Mouse (Mus musculus): ENCODE measurements around the gene Trio. TPM values are rescaled to one million over a fixed set of nuclear protein-coding genes. Genes with fewer than 3 reads are reported as not detected.

Trio gene
- polyA plus RNA-seq, 1 experiment, result 24.7 TPM

GRCm38 (mm10) chr15:27693235-27693634 lies 332.4 kb downstream of the Trio start:
- TF ChIP-seq POLR2A (IDR thresholded peaks at IDR 0.05; ENCODE audit: borderline replicate concordance, control insufficient read depth, low read depth, low read length) (no peak), CTCF (IDR thresholded peaks at IDR 0.05; ENCODE audit: control insufficient read depth, insufficient read depth, low read length) (no peak)
- WGBS, result 56% methylated on average over 10 of the region's 10 CpGs
- no peak overlapping the region for H3K27ac ChIP-seq (ENCODE audit: control insufficient read depth, insufficient read depth, low read depth, low read length, poor library complexity)
- no peaks in the 10 kb centered on the region; the same call in 1 of the 2 replicates for H3K4me1 ChIP-seq (ENCODE audit: control insufficient read depth, insufficient read depth, low read length)
- H3K4me3 ChIP-seq (replicated peaks; ENCODE audit: control insufficient read depth, low read depth, low read length), result no peak overlapping the region

GRCm38 (mm10) chr15:27692161-27692560 lies 333.5 kb downstream of the Trio start:
- 80% methylated on average over 7 of the region's 7 CpGs for WGBS
- no peak overlapping the region for H3K4me3 ChIP-seq (replicated peaks; ENCODE audit: control insufficient read depth, low read depth, low read length)
- no peak overlapping the region for H3K27ac ChIP-seq (ENCODE audit: control insufficient read depth, insufficient read depth, low read depth, low read length, poor library complexity)
- TF ChIP-seq CTCF (IDR thresholded peaks at IDR 0.05; ENCODE audit: control insufficient read depth, insufficient read depth, low read length) (no peak), POLR2A (IDR thresholded peaks at IDR 0.05; ENCODE audit: borderline replicate concordance, control insufficient read depth, low read depth, low read length) (no peak)
- H3K4me1 ChIP-seq (ENCODE audit: control insufficient read depth, insufficient read depth, low read length), result 0 out of 2 replicates have a peak, but pooled peaks cover 4% of the 10 kb centered on the region

- H3K4me1 ChIP-seq (ENCODE audit: control insufficient read depth, insufficient read depth, low read length), result 0 out of 2 replicates have a peak, but pooled peaks cover 4% of the 10 kb centered on the region
- H3K4me3 ChIP-seq (replicated peaks; ENCODE audit: control insufficient read depth, low read depth, low read length), result no peak overlapping the region
- H3K27ac ChIP-seq (ENCODE audit: control insufficient read depth, insufficient read depth, low read depth, low read length, poor library complexity), result no peak overlapping the region
- 85% methylated on average over 7 of the region's 7 CpGs for WGBS
- no peak for TF ChIP-seq POLR2A (IDR thresholded peaks at IDR 0.05; ENCODE audit: borderline replicate concordance, control insufficient read depth, low read depth, low read length)
- no peak for TF ChIP-seq CTCF (IDR thresholded peaks at IDR 0.05; ENCODE audit: control insufficient read depth, insufficient read depth, low read length)
These were observed 334.4 kb downstream of the Trio start for GRCm38 (mm10) chr15:27691213-27691612.

GRCm38 (mm10) chr15:27688041-27688651 lies 337.5 kb downstream of the Trio start:
- no peak for TF ChIP-seq POLR2A (IDR thresholded peaks at IDR 0.05; ENCODE audit: borderline replicate concordance, control insufficient read depth, low read depth, low read length)
- TF ChIP-seq CTCF (IDR thresholded peaks at IDR 0.05; ENCODE audit: control insufficient read depth, insufficient read depth, low read length), result no peak
- Histone ChIP-seq H3K4me3 (replicated peaks; ENCODE audit: control insufficient read depth, low read depth, low read length) (no peak overlapping the region), H3K27ac (ENCODE audit: control insufficient read depth, insufficient read depth, low read depth, low read length, poor library complexity) (peak overlapping the region; percentile 11; the same call in 1 of the 2 replicates), H3K4me1 (ENCODE audit: control insufficient read depth, insufficient read depth, low read length) (0 out of 2 replicates have a peak, but pooled peaks cover 4% of the 10 kb centered on the region)
- 5% methylated on average over 9 of the region's 9 CpGs for WGBS

- H3K27ac ChIP-seq (ENCODE audit: control insufficient read depth, insufficient read depth, low read depth, low read length, poor library complexity), result no peak overlapping the region
- no peak overlapping the region for H3K4me3 ChIP-seq (replicated peaks; ENCODE audit: control insufficient read depth, low read depth, low read length)
- H3K4me1 ChIP-seq (ENCODE audit: control insufficient read depth, insufficient read depth, low read length), result peaks cover 7% of the 10 kb centered on the region; the same call in 1 of the 2 replicates
- no peak for TF ChIP-seq CTCF (IDR thresholded peaks at IDR 0.05; ENCODE audit: control insufficient read depth, insufficient read depth, low read length)
- TF ChIP-seq POLR2A (IDR thresholded peaks at IDR 0.05; ENCODE audit: borderline replicate concordance, control insufficient read depth, low read depth, low read length), result no peak
- WGBS, result 86% methylated on average over 7 of the region's 7 CpGs
These were observed 340.8 kb downstream of the Trio start for GRCm38 (mm10) chr15:27684813-27685212.

GRCm38 (mm10) chr15:27683206-27683605 lies 342.4 kb downstream of the Trio start:
- TF ChIP-seq POLR2A (IDR thresholded peaks at IDR 0.05; ENCODE audit: borderline replicate concordance, control insufficient read depth, low read depth, low read length) (no peak), CTCF (IDR thresholded peaks at IDR 0.05; ENCODE audit: control insufficient read depth, insufficient read depth, low read length) (no peak)
- H3K4me3 ChIP-seq (replicated peaks; ENCODE audit: control insufficient read depth, low read depth, low read length), result no peak overlapping the region
- WGBS, result 89% methylated on average over 1 of the region's 1 CpGs
- peaks cover 7% of the 10 kb centered on the region; the same call in 1 of the 2 replicates for H3K4me1 ChIP-seq (ENCODE audit: control insufficient read depth, insufficient read depth, low read length)
- no peak overlapping the region for H3K27ac ChIP-seq (ENCODE audit: control insufficient read depth, insufficient read depth, low read depth, low read length, poor library complexity)

- no peak overlapping the region for H3K27ac ChIP-seq (ENCODE audit: control insufficient read depth, insufficient read depth, low read depth, low read length, poor library complexity)
- H3K4me3 ChIP-seq (replicated peaks; ENCODE audit: control insufficient read depth, low read depth, low read length), result no peak overlapping the region
- no peak for TF ChIP-seq CTCF (IDR thresholded peaks at IDR 0.05; ENCODE audit: control insufficient read depth, insufficient read depth, low read length)
- TF ChIP-seq POLR2A (IDR thresholded peaks at IDR 0.05; ENCODE audit: borderline replicate concordance, control insufficient read depth, low read depth, low read length), result no peak
- WGBS, result 71% methylated on average over 9 of the region's 9 CpGs
- peaks cover 2% of the 10 kb centered on the region; the same call in 1 of the 2 replicates for H3K4me1 ChIP-seq (ENCODE audit: control insufficient read depth, insufficient read depth, low read length)
These were observed 343.0 kb downstream of the Trio start for GRCm38 (mm10) chr15:27682619-27683018.

GRCm38 (mm10) chr15:27681419-27682187 lies 344.0 kb downstream of the Trio start, which contains the start of gene Otulinl:
Otulinl (minus strand) TSS chr15:27681579.
- peak within 1 kb of the TSS; percentile 77 for H3K27ac ChIP-seq (ENCODE audit: control insufficient read depth, insufficient read depth, low read depth, low read length, poor library complexity)
- H3K4me3 ChIP-seq (replicated peaks; ENCODE audit: control insufficient read depth, low read depth, low read length), result peak within 1 kb of the TSS; percentile 71
- peaks cover 2% of the 10 kb centered on the region; the same call in 1 of the 2 replicates for H3K4me1 ChIP-seq (ENCODE audit: control insufficient read depth, insufficient read depth, low read length)
- TF ChIP-seq CTCF (IDR thresholded peaks at IDR 0.05; ENCODE audit: control insufficient read depth, insufficient read depth, low read length) (no peak), POLR2A (IDR thresholded peaks at IDR 0.05; ENCODE audit: borderline replicate concordance, control insufficient read depth, low read depth, low read length) (peak; percentile 61; the same call in 1 of the 2 replicates)
- 2% methylated on average over 59 of the region's 59 CpGs for WGBS
